Mouse (Mus musculus): Measurements from ENCODE around the gene Hmga2.

GRCm38 (mm10) chr10:120387105-120387504 lies 89.2 kb downstream of the Hmga2 start:
- TF ChIP-seq CTCF (IDR thresholded peaks at IDR 0.05; ENCODE audit: extremely low read depth, insufficient read depth, low read length): no peak
- no peak for TF ChIP-seq POLR2A (IDR thresholded peaks at IDR 0.05; ENCODE audit: extremely low read depth, insufficient read depth, low read length)

Data from cortical plate, adult 2 months (tissue).